Mouse (Mus musculus): ENCODE data around the gene Cd300lg.

- TF ChIP-seq CTCF (IDR thresholded peaks at IDR 0.05; ENCODE audit: low read depth) (no peak), EP300 (IDR thresholded peaks at IDR 0.05; ENCODE audit: low read depth) (no peak)
Observed at GRCm38 (mm10) chr11:102043381-102043780, 2.1 kb downstream of the Cd300lg start.
